Mouse (Mus musculus) CD4-positive, CD25-positive, alpha-beta regulatory T cell (primary cell): ENCODE results near the gene Ppig. TPM values are rescaled to one million over a fixed set of nuclear protein-coding genes. Genes with fewer than 3 reads are reported as not detected.

Source experiments
- polyA plus RNA-seq: library from polyadenylated mRNA; unstranded; fragments of 100-300 nt; shearing (Covaris generic); gene quantifications from one replicate; pipeline ENCODE4 v1.2.1, GENCODE M21; 2017

The Ppig gene
- polyA plus RNA-seq = 196 TPM

DNA sequence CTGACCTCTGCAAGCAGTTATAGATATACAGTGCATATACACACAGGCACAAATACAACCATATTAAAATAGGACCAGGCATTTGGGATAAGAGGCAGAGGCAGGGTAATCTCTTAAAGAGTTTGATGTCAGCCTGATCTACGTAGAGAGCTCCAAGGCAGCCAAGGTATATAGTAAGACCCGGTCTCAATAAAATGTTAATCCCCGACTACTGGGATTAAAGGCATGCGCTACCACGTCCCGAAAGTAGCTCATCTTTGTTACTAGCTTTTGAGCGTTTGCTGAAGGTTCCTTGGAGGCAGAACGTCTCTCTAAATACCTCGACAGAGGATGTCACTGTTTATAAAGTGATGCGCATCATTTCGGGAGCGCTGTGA lies at the start of gene Ppig:
Gene Ppig (plus strand): TSS at position 273 of the 377 bp plus-strand sequence.

DNA sequence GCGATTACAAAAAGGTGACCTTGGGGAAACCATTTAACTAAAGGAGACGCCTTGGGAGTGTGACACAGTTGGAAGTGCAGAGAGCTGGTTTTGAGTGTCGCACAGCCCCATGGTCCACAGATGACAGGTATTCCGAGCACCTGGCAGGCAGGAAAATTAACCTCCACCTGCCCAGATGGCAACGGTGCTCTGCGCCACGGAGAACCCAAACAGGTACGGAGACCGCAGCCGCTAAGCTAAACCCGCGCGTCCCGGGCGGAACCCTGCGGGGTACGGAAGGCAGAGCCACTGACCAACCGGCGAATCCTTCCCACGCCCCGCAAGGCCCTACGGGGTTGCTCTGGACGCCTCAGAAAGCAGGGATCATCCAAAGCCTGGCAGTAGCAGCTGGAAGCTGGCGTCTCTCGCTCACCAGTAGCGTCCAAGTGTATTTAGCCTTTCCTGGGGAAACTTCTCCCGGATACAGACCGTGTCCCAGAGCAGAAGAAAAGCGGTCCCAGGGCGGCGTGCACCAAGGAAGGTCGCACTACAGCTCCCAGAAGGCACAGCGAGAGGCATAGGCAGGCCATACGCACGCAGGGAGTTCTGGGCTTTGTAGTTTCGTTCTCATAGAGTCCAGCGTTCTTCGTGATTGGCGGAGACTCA lies 9.2 kb upstream of the Ppig start, which contains the start of gene Fastkd1:
Gene Fastkd1 (minus strand): TSS at position 536 of the 645 bp plus-strand sequence.

DNA sequence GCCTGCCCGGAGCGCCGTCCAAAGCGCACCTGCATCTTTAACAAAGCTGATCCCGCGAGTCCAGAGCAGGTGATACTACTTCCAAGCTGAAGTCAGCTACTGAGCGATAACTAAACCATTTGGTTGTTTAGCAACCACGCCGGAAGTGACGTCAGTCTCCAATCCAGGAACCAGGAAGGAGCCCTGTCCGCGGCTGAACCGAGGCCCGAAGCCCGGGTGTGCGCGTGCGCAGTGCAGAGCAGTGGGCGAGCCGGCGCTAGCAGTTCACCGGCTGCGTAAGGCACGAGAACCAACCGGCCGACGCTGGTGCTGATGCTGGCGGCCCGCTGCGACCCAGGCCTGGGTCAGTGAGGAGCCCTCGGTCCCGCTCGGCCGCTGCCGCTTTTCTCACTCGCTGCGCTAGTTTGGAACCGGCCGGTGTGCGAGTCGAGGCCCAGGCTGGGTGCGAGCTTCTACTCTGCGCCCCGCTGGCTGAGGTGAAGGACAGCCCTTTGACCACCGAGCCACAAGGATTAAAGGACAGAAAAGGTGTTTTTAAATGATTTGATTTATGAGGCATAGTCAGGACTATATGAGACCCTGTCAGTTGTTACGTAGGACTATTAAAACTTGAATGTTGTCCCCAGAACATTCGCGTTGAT lies 67.2 kb downstream of the Ppig start, which contains the start of the genes Ccdc173 and Phospho2:
Gene Ccdc173 (minus strand): TSS at position 147 of the 641 bp plus-strand sequence.
Gene Phospho2 (plus strand): TSS at position 195 of the 641 bp plus-strand sequence.

Other genes starting within 250 kb of the Ppig start
- gene Lrp2, start 136.5 kb upstream of the Ppig start, polyA plus RNA-seq = 0.08 TPM
- 0.63 TPM for gene Bbs5, start 75.4 kb upstream of the Ppig start, polyA plus RNA-seq
- gene Klhl41, start 52.4 kb upstream of the Ppig start, polyA plus RNA-seq = not detected
- gene Fastkd1, start 9.0 kb upstream of the Ppig start, polyA plus RNA-seq = 13.6 TPM
- gene Ccdc173, start 67.0 kb downstream of the Ppig start, polyA plus RNA-seq = 3.3 TPM
- gene Phospho2, start 67.1 kb downstream of the Ppig start, polyA plus RNA-seq = 43.5 TPM
- gene Klhl23, start 99.4 kb downstream of the Ppig start, polyA plus RNA-seq = 0.14 TPM
- 361 TPM for gene Ssb, start 139.0 kb downstream of the Ppig start, polyA plus RNA-seq
- 40.3 TPM for gene Mettl5, start 163.1 kb downstream of the Ppig start, polyA plus RNA-seq
- 24.3 TPM for gene Ubr3, start 174.7 kb downstream of the Ppig start, polyA plus RNA-seq